Mouse (Mus musculus) gastrocnemius, postnatal 4 days (tissue): ENCODE data around the gene Sirpb1a. TPM values are rescaled to one million over a fixed set of nuclear protein-coding genes. Genes with fewer than 3 reads are reported as not detected.
"Not testable (repeated sequence)": the region's sequence is repeated elsewhere in the genome, so short reads cannot be mapped to it uniquely, and the experiment has no call there.

ENCODE experiments used
- DNase-seq, 2 experiments: peaks; one replicate each; pipeline ENCODE4 v3.0.0; 2021 to 2022; ENCODE audit warnings: low spot score in 2 of 2, mixed read lengths in 2 of 2
- long read RNA-seq, 2 experiments: library from polyadenylated mRNA; stranded (forward); transcript quantifications; one replicate each; pipeline ENCODE4 v2.0.0; 2021
- total RNA-seq, 2 experiments: library from RNA; stranded (reverse); gene quantifications; 2 replicates each; pipeline ENCODE4 v1.2.3; 2021

The Sirpb1a gene
- total RNA-seq, result not detected
- long read RNA-seq, experiment 1, result 0 reads
- long read RNA-seq, experiment 2, result 0 reads

DNA sequence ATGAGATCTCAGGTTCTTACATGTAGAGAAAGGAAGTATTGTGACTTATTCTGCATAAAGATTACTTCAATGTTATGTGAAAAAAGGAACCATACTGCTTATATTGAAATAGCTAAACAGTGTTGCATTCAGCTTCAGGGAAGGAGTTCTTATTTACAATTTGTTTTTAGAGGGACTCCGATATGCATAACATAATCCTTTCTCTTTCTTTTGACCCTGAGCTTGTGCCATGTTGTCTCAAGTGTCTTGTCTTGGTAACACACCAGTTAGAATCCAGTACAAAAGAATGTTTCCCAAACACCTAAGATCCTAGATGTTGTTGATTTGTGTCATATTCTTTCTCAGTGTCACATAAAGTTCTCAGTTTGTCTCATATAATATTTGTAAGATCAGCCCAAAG is at the start of gene Sirpb1a:
Gene Sirpb1a, minus strand, starts transcription at position 74 of the 400 bp plus-strand sequence.
- not testable (repeated sequence) for DNase-seq

DNA sequence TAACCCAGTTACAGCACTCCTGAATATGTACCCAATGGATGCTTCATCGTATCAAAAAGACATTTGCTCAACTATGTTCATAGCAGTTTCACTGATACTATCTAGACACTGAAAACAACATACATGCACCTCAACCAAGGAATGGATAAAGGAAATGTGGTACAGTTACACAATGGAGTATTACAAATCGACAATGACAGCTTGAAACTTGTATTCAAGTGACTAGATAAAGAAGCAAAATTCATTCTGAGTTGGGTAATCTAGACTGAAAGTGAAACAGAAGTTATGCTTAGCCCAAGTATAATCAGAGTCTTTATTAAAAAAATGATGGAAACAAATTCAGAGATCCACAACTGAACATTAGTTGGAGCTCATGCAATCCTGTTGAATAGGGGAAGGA is 48.5 kb upstream of the Sirpb1a start:
- not testable (repeated sequence) for DNase-seq

DNA sequence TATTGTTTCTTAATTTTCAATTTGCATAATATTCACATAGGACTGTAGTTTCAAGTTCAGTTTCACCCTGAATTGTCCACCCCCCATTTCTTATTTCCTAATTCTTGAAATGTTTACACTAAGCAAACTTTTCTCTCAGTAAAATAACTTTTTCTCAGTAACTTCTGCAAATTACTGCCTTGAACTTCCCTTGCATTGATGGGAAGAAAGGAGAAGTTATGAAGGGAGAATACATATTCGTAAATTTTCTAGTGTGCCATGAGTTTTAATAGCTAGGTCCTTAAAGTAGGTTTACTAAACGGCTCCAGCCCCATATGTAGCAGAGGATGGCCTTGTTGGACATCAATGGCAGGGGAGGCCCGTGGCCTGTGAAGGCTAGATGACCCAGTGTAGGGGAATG is 43.8 kb upstream of the Sirpb1a start:
- DNase-seq, result not testable (repeated sequence)

DNA sequence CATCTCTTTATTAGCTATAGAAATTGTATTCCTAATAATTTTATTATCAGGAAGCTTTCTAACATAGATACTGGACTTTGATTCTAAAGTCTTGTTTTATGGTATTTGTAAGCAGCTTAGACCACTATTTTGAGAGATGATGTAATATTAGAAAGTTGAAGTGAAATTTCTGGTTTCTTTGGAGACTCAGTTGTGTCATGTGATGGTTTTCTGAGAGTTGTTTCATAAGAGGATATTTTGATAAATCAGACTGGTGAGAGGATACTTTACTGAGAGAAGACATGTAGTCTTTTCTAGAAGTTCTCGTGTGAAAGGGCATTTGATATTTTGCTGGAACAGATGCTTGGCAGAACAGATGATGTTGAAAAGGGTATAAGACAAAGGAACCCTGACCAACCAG is 17.6 kb upstream of the Sirpb1a start:
- not testable (repeated sequence) for DNase-seq

DNA sequence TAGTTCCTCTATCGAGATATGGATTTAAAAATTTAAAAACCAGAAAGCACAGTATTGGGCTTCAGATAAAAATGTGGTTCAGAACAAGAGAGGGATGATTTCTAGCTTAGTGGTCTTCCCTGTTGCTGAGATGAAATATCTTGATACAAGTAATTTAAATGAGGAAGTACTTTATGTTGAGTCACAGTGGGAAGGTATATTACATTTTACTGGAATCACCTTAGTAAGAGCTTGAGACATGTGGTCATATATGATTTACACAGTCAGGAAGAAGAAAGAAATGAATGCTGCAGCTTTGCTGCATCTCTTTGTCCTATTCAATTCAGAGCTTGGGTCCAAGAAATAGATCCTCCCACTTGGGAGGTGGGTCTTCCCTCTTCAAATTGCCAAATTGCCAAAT is 13.5 kb upstream of the Sirpb1a start:
- DNase-seq, result not testable (repeated sequence)

DNA sequence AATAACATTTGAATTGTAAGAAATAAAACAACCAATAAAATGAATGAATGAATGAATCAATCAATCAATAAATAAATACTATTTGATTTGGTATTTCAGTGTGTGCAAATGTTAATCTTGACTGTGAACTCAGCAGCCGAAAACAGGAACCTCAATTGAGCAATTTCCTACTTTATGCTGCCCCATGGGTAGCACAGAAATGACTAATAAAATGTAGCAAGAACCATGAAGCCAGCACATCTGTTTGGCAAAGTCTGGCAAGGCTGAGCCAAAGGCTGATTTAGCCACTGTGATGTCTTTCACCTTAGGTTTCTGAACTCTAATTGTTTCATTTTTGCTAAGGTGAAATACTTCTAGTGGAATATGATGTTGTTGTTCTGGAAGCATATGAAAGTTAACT is 1.6 kb upstream of the Sirpb1a start:
- DNase-seq, result no peak

DNA sequence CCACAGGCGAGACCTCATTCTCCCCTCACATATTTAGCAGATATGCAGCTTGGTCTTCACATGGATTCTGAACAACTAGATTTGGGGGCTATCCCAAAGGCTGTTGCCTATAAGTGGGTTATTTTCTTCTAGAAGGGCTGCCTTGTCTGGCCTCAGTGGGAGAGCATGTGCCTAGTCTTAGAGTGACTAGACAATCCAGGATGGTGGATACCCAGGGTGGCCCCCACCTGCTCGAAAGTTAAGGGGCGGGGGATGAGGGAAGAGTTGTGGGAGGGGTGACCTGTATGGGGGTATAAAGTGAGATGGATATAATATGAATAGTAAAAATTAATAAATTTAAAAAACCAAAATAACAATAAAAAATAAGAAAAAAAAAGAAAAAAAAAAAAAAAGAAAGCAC is 70.6 kb downstream of the Sirpb1a start:
- not testable (repeated sequence) for DNase-seq

DNA sequence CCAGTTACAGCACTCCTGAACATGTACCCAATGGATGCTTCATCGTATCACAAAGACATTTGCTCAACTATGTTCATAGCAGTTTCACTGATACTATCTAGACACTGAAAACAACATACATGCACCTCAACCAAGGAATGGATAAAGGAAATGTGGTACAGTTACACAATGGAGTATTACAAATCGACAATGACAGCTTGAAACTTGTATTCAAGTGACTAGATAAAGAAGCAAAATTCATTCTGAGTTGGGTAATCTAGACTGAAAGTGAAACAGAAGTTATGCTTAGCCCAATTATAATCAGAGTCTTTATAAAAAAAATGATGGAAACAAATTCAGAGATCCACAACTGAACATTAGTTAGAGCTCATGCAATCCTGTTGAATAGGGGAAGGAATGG is 76.0 kb downstream of the Sirpb1a start:
- not testable (repeated sequence) for DNase-seq

DNA sequence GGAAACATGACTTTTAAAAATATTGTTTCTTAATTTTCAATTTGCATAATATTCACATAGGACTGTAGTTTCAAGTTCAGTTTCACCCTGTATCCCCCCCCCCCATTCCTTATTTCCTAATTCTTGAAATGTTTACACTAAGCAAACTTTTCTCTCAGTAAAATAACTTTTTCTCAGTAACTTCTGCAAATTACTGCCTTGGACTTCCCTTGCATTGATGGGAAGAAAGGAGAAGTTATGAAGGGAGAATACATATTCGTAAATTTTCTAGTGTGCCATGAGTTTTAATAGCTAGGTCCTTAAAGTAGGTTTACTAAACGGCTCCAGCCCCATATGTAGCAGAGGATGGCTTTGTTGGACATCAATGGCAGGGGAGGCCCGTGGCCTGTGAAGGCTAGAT is 80.7 kb downstream of the Sirpb1a start:
- DNase-seq, result not testable (repeated sequence)

DNA sequence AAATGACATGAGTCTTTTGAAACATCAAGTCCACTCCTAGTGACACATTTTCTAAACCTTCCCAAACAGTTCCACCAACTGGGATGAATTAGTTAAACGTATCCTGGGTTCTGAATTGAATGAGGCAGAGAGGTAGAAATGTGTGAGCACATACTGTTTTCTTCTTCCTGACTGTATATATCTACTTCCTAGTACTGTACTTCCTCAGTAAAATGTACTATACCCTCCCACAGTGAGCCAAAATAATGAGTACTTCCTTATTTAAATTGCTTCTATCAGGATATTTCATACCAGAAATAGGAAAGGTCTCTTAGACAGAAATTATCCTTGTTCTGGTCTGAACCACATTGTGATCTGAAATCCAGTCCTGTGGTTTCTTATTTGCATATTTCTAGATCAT is 86.0 kb downstream of the Sirpb1a start:
- no peak for DNase-seq

DNA sequence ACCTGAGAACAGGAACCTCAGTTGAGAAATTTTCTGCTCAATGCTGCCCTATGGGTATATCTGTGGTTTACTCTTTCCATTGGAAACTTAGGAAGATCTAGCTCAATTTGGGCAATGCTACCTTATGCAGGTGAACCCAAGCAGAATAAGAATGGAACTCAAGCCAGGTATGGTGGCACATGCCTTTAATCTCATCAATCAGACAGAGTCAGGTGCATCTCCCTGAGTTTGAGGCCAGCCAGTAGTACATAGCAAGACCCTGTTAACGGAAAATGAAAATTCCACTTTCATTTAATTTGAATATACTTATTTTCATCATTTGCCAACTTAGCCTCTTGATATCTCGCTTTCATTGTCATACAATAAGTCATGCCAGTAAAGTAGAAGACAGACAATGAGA is 92.1 kb downstream of the Sirpb1a start:
- no peak for DNase-seq

DNA sequence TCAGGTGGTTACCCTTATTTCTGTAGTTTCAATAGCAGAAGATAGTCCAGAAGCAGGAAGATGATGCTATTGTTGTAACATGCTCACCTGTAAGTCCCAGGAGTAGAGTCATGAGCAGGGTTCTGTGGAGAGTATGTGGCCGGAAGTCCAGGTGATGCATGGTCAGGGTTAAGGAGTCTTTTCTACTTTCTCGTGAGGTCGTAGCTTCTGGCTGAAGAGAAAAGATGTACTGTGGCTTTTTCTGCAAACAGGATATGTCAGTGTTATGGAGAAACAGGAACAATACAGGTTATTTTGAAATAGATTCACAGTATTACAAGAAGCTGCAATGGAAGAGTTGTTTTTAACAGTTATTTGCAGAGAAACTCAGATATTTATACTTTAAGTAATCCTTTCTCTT is 94.3 kb downstream of the Sirpb1a start, which contains the start of gene Gm9733:
Gene Gm9733, minus strand, starts transcription at position 240 of the 400 bp plus-strand sequence.
- DNase-seq, result no peak

DNA sequence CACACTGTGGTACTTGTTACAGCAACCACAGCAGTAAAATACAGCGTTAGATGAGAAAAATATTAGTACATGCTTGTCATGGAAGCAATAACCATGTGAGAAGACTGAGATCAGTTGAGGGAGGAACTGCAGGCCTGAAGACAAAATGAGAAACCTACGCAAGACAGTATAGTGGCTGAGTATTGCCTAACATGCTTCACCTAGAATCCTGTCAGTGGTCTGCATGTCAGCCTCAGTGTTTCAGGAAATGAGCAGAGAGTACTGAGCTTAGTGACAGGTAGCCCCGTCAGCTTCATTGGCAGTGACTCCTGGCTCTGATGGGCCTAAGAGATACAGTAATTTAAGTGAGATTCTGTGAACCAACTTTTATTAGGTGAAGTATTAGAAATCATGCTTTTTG is 94.8 kb downstream of the Sirpb1a start:
- DNase-seq, result no peak

DNA sequence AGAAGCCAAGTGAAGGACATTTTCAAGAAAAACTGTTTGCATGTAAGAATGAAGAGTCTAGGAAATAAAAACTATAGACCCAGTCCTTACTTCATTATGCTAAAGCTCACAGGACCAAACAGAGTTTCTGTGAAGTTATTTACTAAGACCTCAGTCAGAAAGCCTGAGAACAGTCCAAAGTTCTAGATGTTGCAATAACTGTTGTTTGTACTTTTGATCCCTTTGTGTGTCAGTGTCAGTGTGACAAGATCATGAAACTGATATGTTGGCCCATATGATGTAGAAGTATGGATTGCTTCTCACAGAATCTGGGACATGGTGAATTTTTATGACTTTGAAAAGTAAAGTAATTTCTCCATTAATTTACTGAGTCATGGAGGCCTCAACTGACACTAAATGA is 96.8 kb downstream of the Sirpb1a start:
- DNase-seq, result no peak

Other genes with a start within 250 kb of the Sirpb1a start
- gene Gm9733, start 94.2 kb downstream of the Sirpb1a start, total RNA-seq, result not detected
- not detected for gene Sirpb1b, start 148.5 kb upstream of the Sirpb1a start, total RNA-seq